Mouse (Mus musculus) heart, postnatal 0 days (tissue): Measurements from ENCODE around the gene Gatb.

Source experiments
- CTCF ChIP-seq: IDR thresholded peaks from 2 replicates; pipeline ENCODE4 v1.5.1; 2016; ENCODE audit warnings: antibody characterized with exemption, control low read depth, low read depth
- EP300 ChIP-seq: IDR thresholded peaks from 2 replicates; pipeline ENCODE4 v1.6.1; 2016; ENCODE audit warnings: antibody characterized with exemption, low read depth

DNA sequence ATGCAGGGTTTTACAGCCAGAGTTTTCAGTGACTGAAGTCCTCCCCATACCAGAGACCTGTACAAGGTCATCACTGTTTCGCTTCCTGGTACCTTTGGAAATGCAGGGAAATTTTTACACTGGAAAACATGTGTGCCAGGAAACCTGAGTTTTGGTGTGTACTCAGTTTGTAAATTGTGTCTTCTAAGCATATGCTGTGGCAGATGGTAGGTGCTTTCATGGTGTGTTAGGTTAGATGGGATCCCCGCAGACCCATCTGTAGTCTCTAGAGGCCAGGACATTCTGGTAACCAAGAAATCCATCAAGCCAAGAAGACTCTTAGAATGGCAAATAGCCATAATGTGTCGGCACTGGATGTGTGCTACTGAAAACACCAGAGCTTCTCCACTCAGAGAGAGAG lies 38.9 kb upstream of the Gatb start:
- no peak for TF ChIP-seq CTCF
- TF ChIP-seq EP300, result no peak
